Mouse (Mus musculus): Measurements from ENCODE around the gene Kctd2.
A peak's percentile ranks its signal among the peaks of the same experiment; 100 is the strongest.

DNA sequence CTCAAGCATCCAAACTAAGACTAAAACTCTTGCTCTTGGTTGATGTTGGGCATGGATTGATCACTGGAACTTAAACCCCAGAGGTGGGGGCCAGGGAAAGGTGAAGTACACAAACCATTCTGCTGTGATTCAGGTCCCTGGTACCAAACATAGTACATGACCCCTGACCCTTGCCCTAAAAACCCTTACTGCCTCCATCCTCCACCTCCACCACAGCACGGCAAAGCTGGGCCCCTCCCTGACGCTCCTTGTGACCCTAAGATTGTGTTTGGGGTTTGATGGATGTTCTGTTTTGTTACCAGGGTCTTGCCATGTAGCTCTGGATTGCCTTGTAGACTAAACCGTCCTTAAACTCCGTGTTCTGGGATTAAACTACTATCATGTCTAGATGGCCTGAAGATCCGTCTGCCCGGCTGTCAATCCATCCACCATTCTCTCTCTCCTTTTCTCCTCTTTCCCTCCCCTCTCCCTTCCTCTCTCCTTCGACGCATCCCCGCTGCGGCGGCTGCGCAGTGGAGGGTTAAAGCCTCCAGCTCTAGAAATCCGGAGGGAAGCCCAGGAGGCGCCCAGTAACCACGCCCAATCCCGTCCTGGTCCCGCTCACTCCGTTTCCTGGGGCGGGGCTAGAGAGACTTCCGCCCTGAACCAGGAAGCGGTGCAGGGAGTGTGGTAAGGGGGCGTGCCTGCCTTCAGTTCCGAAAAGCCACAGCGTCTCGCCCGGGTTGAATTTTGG is 55.3 kb downstream of the Kctd2 start, which contains the start of gene Armc7:
- TF ChIP-seq POLR2A (IDR thresholded peaks at IDR 0.05; ENCODE audit: borderline replicate concordance, extremely low read depth, insufficient read depth, insufficient read length, poor library complexity, severe bottlenecking) (peak; percentile 34; the same call in 1 of the 2 replicates), CTCF (IDR thresholded peaks at IDR 0.05; ENCODE audit: borderline replicate concordance, extremely low read depth, insufficient read depth, insufficient read length) (no peak)
